Mouse (Mus musculus) mammary gland, adult 2 months (tissue): Measurements from ENCODE around the gene Ncaph2. TPM values are rescaled to one million over a fixed set of nuclear protein-coding genes. Genes with fewer than 3 reads are reported as not detected.

Experiments used
- polyA plus RNA-seq: library from polyadenylated mRNA; depleted of rRNA; stranded (reverse); fragments of >200 nt; gene quantifications from 2 replicates; pipeline ENCODE4 v1.2.3, GENCODE M21; 2012; ENCODE audit warnings: low replicate concordance; rRNA removed

The Ncaph2 gene
- 133 and 153 TPM in 2 replicates for polyA plus RNA-seq

GRCm38 (mm10) chr15:89355241-89356187 is at the start of gene Ncaph2, which contains the start of gene Lmf2:
Gene Ncaph2 (plus strand): TSS chr15:89355719.
Gene Lmf2 (minus strand): TSS chr15:89355659.

DNA sequence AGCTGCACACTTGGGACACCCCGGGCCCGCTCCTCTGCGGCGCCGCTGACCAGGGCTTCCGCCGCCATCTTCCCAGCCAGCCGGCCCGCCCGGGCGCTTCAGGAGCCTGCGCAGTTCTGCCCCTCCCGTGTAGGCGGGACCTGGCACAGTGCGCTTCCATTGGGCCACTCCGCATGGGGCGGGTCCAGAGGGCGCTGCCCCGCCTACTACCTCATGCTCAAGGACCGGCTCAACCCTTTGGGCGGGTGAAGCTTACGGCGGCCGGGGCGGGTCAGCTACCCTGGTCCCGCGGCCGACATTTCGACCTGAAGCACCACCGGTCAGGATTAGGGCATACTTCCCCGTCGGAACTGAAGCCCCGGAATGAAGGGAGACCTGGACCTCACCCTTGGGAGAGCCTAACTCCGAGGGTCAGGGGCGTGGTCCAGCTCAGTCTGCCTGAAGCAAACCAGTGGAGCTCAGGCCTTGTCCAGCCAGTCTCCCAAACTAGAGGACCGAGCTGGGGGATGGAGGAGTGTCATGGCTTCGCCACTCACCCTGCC is 40.3 kb upstream of the Ncaph2 start, which contains the start of gene Sbf1:
Sbf1 (minus strand) TSS at position 122 of the 542 bp plus-strand sequence.

GRCm38 (mm10) chr15:89322670-89323522 is 32.6 kb upstream of the Ncaph2 start, which contains the start of gene Adm2:
Gene Adm2 (plus strand): TSS chr15:89322720.

DNA sequence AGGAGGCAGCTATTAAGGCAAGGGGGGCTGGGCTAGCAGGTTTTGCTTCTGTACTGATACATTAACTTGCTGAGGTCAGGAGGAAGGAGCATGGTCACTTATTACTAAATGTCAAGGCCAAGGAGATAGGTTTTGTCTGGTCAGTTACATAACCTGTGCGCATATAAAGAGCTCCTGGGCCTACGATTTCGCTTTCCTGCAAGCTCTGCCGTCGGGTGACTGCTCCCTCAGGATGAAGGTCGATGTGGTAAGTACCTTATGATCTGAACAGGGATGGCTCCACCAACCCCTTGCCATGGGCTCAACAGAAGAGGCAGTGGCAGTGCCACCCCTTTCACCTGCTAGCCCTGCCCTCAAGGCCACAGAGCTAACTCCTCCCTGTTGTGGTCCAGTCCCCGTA is 21.2 kb upstream of the Ncaph2 start, which contains the start of gene Miox:
Miox (plus strand) TSS at position 128 of the 400 bp plus-strand sequence.

DNA sequence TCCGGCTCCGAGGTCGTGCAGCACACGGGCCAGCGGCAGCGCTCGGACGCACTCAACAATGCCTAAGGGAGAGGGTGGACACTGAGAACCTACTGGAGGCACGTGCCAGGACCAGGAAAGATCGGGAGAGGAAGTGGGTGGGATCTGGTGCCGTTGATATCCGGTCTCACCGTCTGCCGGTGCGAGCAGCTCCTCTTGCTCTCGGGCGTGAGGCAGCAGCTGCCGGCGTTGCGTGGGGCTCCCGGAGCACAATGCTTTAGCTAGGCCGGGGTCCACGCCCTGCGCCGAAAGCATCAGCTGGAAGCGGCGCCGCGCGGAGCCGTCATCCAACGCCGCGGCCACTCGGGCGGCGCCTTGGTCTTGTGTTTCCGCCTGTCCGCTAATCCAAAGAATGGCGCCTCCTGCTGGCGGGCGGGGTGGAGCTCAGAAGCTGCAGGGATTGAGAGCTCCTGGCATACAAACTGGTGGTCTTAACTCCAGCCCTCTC is 18.3 kb downstream of the Ncaph2 start, which contains the start of gene Sco2:
Sco2 (minus strand) TSS at position 85 of the 487 bp plus-strand sequence.

GRCm38 (mm10) chr15:89376957-89377356 is 21.4 kb downstream of the Ncaph2 start, which contains the start of gene Tymp:
Gene Tymp (minus strand): TSS chr15:89377039.

DNA sequence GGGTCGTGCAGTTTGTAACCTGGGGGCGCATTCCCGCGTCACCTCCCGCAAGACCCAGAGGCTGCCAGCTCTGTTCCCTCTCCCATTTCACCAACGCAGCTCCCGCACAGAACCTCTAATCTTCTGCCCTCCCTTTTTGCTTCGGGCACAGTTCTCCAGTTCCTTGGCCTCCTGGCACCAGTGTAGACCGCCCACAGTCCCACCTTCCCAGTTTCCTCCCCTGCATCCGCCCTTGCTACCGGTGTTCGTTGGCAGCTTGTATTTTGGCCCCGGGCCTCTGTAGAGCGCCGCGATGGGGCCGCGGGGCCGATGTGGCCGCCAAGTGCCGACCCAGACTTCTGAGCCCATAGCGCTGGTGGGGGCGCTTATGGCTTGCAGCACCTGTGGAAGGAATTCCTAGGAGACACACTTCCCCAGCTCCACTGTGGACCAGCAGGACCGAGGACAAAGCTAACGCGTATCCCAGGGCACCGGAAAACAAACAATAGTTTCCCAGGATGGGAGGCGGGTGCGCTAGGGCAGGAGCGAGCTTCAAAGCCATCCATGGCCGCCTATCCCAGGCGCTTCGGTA is 23.4 kb downstream of the Ncaph2 start, which contains the start of gene Odf3b:
Odf3b (minus strand) TSS at position 452 of the 571 bp plus-strand sequence.

GRCm38 (mm10) chr15:89384617-89385016 is 29.1 kb downstream of the Ncaph2 start, which contains the start of gene Klhdc7b:
Gene Klhdc7b (plus strand): TSS chr15:89384917.

DNA sequence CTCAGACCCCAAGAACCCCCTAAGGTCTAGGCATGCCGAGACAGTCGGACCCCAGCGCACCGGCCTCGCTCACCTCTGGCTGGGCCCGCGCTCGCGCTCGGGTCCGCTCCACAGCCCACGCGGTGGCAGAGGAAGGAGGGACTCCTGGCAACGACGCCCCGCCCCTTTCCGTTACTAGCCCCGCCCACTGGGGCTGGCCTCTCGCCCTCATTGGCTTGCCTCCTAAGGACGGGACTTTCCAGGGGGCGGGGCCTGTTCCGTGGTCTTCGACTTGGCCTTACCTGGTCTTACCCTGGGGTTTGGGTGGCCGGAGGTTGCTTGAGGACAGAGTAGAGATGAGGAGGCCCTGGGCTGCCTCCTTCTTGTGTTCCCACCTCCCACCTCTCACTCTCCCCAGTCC is 54.6 kb downstream of the Ncaph2 start, which contains the start of gene Syce3:
Syce3 (minus strand) TSS at position 386 of the 400 bp plus-strand sequence.

Other genes starting within 250 kb of the Ncaph2 start
- 33.0 and 35.5 TPM in 2 replicates for gene Tubgcp6, start 232.6 kb upstream of the Ncaph2 start, polyA plus RNA-seq
- 57.4 and 63.6 TPM in 2 replicates for gene Hdac10, start 227.0 kb upstream of the Ncaph2 start, polyA plus RNA-seq
- gene Mapk12, start 215.0 kb upstream of the Ncaph2 start, polyA plus RNA-seq = 14.0 and 43.9 TPM in 2 replicates
- 15.6 and 21.0 TPM in 2 replicates for gene Mapk11, start 206.1 kb upstream of the Ncaph2 start, polyA plus RNA-seq
- gene Plxnb2, start 174.9 kb upstream of the Ncaph2 start, polyA plus RNA-seq = 106 and 146 TPM in 2 replicates
- 23.7 and 25.8 TPM in 2 replicates for gene Dennd6b, start 159.2 kb upstream of the Ncaph2 start, polyA plus RNA-seq
- 133 and 457 TPM in 2 replicates for gene Ppp6r2, start 144.2 kb upstream of the Ncaph2 start, polyA plus RNA-seq
- 309 and 314 TPM in 2 replicates for gene Sbf1, start 40.4 kb upstream of the Ncaph2 start, polyA plus RNA-seq
- gene Adm2, start 33.0 kb upstream of the Ncaph2 start, polyA plus RNA-seq = 1.6 and 3.6 TPM in 2 replicates
- gene Miox, start 21.3 kb upstream of the Ncaph2 start, polyA plus RNA-seq = 0.23 and 0.49 TPM in 2 replicates
- 51.5 and 67.3 TPM in 2 replicates for gene Lmf2, start 60 bp upstream of the Ncaph2 start, polyA plus RNA-seq
- gene Sco2, start 18.1 kb downstream of the Ncaph2 start, polyA plus RNA-seq = 38.4 and 47.4 TPM in 2 replicates
- 1.5 and 10.2 TPM in 2 replicates for gene Tymp, start 21.3 kb downstream of the Ncaph2 start, polyA plus RNA-seq
- gene Odf3b, start 23.6 kb downstream of the Ncaph2 start, polyA plus RNA-seq = 5.0 TPM in 2 replicates
- 0.02 TPM in 1 of 2 replicates, not detected in the other for gene Klhdc7b, start 29.2 kb downstream of the Ncaph2 start, polyA plus RNA-seq
- gene Syce3, start 54.8 kb downstream of the Ncaph2 start, polyA plus RNA-seq = not detected in 2 replicates
- 40.4 and 302 TPM in 2 replicates for gene Cpt1b, start 70.1 kb downstream of the Ncaph2 start, polyA plus RNA-seq
- gene C730034F03Rik, start 73.9 kb downstream of the Ncaph2 start, polyA plus RNA-seq = 0.65 and 1.2 TPM in 2 replicates
- gene Gm44502, start 74.0 kb downstream of the Ncaph2 start, polyA plus RNA-seq = 1.0 and 5.6 TPM in 2 replicates
- 59.4 and 73.3 TPM in 2 replicates for gene Chkb, start 74.2 kb downstream of the Ncaph2 start, polyA plus RNA-seq
- 0.07 and 0.10 TPM in 2 replicates for gene Mapk8ip2, start 98.2 kb downstream of the Ncaph2 start, polyA plus RNA-seq
- 60.5 and 78.3 TPM in 2 replicates for gene Arsa, start 121.7 kb downstream of the Ncaph2 start, polyA plus RNA-seq
- 29.5 and 55.8 TPM in 2 replicates for gene Shank3, start 143.9 kb downstream of the Ncaph2 start, polyA plus RNA-seq
- 1.1 and 2.2 TPM in 2 replicates for gene Acr, start 212.6 kb downstream of the Ncaph2 start, polyA plus RNA-seq
- 6.1 and 15.3 TPM in 2 replicates for gene Rabl2, start 236.2 kb downstream of the Ncaph2 start, polyA plus RNA-seq